Mouse (Mus musculus) lung, postnatal 0 days (tissue): ENCODE data around the gene Cflar. TPM values are rescaled to one million over a fixed set of nuclear protein-coding genes. Genes with fewer than 3 reads are reported as not detected.

ENCODE experiments used
- ATAC-seq: fragments of 200-750 bp; cut with Nextera tagmentation; 2 replicates; pipeline ENCODE4 v1.8.0; 2017; ENCODE audit warnings: moderate library complexity
- DNase-seq: peaks from one replicate; pipeline ENCODE4 v3.0.0-alpha.2; 2016; ENCODE audit warnings: low spot score
- H3K27ac ChIP-seq: fragments of 300-500 bp; sonication (generic); 2 replicates; pipeline ENCODE4 v1.5.1; 2014; ENCODE audit warnings: antibody characterized with exemption, mild to moderate bottlenecking, low read length, mixed read lengths
- H3K27me3 ChIP-seq: fragments of 300-500 bp; sonication (generic); replicated peaks from 2 replicates; pipeline ENCODE4 v1.6.1; 2014; ENCODE audit warnings: low read length, mixed read lengths; ENCODE audit not compliant: insufficient read depth
- H3K36me3 ChIP-seq: fragments of 300-500 bp; sonication (generic); 2 replicates; pipeline ENCODE4 v1.6.1; 2014; ENCODE audit warnings: low read length, mixed read lengths; ENCODE audit not compliant: insufficient read depth
- H3K4me1 ChIP-seq: fragments of 300-500 bp; sonication (generic); 2 replicates; pipeline ENCODE4 v1.6.1; 2014; ENCODE audit warnings: antibody characterized with exemption, low read depth, low read length, mixed read lengths; ENCODE audit not compliant: insufficient read depth
- H3K4me2 ChIP-seq: fragments of 300-500 bp; sonication (generic); replicated peaks from 2 replicates; pipeline ENCODE4 v1.6.1; 2014; ENCODE audit warnings: low read depth, mild to moderate bottlenecking, low read length, moderate library complexity, mixed read lengths
- H3K4me3 ChIP-seq: fragments of 300-500 bp; sonication (generic); 2 replicates; pipeline ENCODE4 v1.5.1; 2014; ENCODE audit warnings: low read depth, low read length
- H3K9ac ChIP-seq: fragments of 300-500 bp; sonication (generic); replicated peaks from 2 replicates; pipeline ENCODE4 v1.6.1; 2014; ENCODE audit warnings: low read depth, mild to moderate bottlenecking
- H3K9me3 ChIP-seq: fragments of 300-500 bp; sonication (generic); 2 replicates; pipeline ENCODE4 v1.6.1; 2016; ENCODE audit warnings: low read length, mixed read lengths
- CTCF ChIP-seq: IDR thresholded peaks from 2 replicates; pipeline ENCODE4 v1.5.1; 2016; ENCODE audit warnings: antibody characterized with exemption, mild to moderate bottlenecking
- EP300 ChIP-seq: IDR thresholded peaks from 2 replicates; pipeline ENCODE4 v1.6.1; 2016; ENCODE audit warnings: antibody characterized with exemption, mild to moderate bottlenecking, control low read depth
- WGBS: fragments of 180-500 bp; shearing (Covaris S2); extraction: QIAGEN DNeasy Blood & Tissue Kit; methylation state at CpG from one replicate; pipeline ENCODE4 v1.1.7; 2014; 5-methylcytosine and 5-hydroxymethylcytosine counted together
- polyA plus RNA-seq: library from polyadenylated mRNA; unstranded; fragments of >200 nt; fragmentation: Nextera tagmentation; extraction: Ambion mirVana; gene quantifications from 2 replicates; pipeline ENCODE4 v1.2.1, GENCODE M21; 2015

Cflar gene
- polyA plus RNA-seq, 1 experiment from 2014 or later: 62.2 TPM

DNA sequence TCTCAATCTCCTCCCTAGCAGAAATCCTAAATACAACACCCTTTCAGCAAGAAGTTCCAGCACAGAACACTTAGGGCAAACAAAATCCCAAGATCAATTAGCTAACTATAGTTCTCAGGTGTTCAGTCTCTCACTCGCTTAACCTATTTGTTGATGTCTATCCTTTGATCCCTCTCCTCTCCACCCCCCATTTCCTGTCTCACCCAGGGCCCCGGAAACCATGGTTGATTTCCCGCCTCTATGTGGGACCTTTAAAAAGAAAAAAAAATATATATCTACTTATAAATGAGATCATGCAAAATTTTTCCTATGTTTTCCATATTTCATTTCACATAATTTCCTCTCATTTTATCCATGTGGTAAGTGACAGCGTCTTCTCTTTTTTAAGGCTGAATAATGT is 9.7 kb downstream of the Cflar start:
- ATAC-seq (no peak), DNase-seq (no peak)
- TF ChIP-seq CTCF (no peak), EP300 (no peak)
- H3K9ac ChIP-seq: no peak overlapping the region
- no peaks in the 10 kb centered on the region for H3K9me3 ChIP-seq
- H3K4me3 ChIP-seq: no peak overlapping the region
- peaks cover 6% of the 10 kb centered on the region for H3K4me1 ChIP-seq
- WGBS: 60% methylated on average over 4 of the region's 4 CpGs
- H3K4me2 ChIP-seq: no peak overlapping the region
- no peak overlapping the region for H3K27ac ChIP-seq
- H3K27me3 ChIP-seq: no peaks in the 10 kb centered on the region
- H3K36me3 ChIP-seq: no peaks in the 10 kb centered on the region; the same call in 1 of the 2 replicates

DNA sequence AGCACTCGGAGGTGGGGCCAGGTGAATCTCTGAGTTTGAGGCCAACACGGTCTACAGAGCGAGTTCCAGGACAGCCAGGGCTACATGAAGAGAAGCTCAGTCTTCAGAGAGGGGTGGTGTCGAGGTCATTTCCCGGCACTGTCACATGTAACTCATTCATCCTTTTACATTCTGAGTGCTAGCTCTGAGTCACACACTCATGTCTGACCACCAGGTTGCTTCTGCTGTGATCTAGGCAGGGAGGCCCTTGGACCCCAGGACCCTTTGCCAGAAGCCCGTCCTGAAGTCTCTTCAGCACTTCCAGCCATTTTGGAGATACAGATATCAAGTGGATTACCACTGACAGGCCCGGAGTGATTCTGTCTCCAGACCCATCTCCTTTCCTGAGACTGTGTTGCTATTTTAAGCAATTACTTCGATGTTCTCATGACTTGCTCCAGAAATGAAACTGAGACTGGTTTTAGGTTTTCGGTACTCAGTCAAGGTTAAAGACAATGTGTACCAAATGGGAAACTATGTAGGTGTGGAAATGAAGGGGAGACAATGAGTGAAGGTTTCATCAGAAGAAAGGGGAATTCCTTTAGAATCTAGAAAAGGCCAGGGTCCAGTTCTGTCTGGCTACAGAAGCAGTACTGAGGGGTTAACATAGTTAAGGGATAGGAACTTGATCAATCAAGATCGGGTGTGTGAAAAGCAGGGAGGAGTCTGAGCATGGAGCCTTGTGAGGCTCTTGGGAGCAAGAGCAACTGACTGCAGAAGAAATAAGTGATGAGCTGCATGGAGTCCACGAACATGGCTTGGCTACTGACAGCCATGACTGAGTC is 11.0 kb downstream of the Cflar start:
- H3K4me2 ChIP-seq: no peak overlapping the region
- H3K4me3 ChIP-seq: no peak overlapping the region
- H3K4me1 ChIP-seq: peaks cover 4% of the 10 kb centered on the region
- no peaks in the 10 kb centered on the region for H3K9me3 ChIP-seq
- TF ChIP-seq EP300 (no peak), CTCF (no peak)
- no peak for ATAC-seq
- WGBS: 79% methylated on average over 11 of the region's 11 CpGs
- no peak overlapping the region for H3K9ac ChIP-seq
- H3K36me3 ChIP-seq: no peaks in the 10 kb centered on the region
- no peak for DNase-seq
- no peaks in the 10 kb centered on the region for H3K27me3 ChIP-seq
- no peak overlapping the region for H3K27ac ChIP-seq

DNA sequence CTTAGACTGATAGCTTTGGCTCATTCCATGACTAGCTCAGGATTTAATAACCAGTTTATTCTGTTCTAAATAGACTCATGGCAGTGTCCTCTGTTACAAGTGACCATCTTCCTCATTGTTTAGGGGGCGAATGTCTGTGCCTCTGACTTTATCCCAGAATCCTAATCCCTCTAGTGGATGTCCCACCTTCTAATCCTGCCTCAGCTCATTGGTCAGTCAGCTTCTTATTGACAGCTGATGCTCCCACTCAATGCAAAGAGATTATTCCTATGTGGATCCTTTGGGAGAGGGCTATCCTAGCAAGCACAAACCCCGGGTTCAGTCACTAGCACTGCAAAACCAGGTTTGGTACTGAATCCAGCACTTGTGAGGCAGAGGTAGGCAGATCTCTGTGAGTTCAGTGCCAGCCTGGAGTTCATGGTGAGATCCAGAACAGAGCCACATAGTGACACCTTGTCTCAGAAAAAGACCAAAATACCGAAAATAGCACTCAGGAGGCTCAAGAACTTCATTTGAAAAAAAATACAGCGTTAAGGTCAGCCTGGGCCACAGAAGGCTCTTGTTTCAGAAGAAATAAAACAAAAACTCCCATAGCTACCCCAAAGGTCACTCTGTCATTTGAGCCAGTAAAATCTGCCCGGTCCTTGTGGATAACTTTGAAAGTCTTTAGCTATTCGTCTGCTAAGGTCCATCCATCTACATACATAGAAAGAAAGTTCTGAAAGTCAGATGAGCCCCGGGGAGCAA is 11.9 kb downstream of the Cflar start:
- 62% methylated on average over 7 of the region's 7 CpGs for WGBS
- Histone ChIP-seq H3K4me2 (no peak overlapping the region), H3K27ac (no peak overlapping the region), H3K27me3 (no peaks in the 10 kb centered on the region), H3K9me3 (no peaks in the 10 kb centered on the region), H3K36me3 (peaks cover 7% of the 10 kb centered on the region; the same call in 1 of the 2 replicates), H3K9ac (no peak overlapping the region), H3K4me1 (peaks cover 4% of the 10 kb centered on the region), H3K4me3 (no peak overlapping the region)
- DNase-seq (no peak), ATAC-seq (no peak)
- no peak for TF ChIP-seq CTCF

DNA sequence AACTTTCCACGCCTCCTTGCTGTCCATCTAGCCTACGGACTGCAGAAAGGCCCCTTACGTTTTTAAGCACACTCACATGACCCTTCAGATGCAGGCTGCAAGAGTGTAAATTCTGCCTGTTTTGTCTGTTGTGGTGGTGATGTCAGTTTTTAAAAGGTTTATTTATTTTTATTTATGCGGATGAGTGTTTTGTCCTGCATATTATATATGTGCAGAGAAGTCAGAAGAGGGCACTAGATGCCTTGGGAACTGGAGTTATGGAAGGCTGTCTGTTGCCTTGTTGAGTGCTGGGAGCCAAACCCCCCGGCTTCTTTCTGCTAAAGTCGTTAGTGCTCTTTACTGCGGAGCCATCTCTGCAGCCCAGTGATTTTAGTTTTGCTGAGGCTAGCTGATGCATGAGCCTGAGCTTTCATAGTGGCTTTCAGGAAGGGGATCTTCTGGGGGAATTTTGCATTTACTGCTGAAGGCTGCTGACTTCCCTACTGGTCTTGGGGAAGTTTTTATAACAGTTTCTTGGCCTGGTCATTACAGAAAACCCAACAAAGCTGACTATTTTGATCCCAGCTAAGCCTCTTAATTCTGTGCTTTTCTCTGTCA is 12.6 kb downstream of the Cflar start:
- peak overlapping the region; percentile 29; the same call in 1 of the 2 replicates for H3K27ac ChIP-seq
- H3K9me3 ChIP-seq: no peaks in the 10 kb centered on the region
- no peak for ATAC-seq
- TF ChIP-seq EP300: no peak
- TF ChIP-seq CTCF: no peak; the same call in 1 of the 2 replicates
- no peaks in the 10 kb centered on the region for H3K27me3 ChIP-seq
- no peak for DNase-seq
- no peak overlapping the region for H3K4me2 ChIP-seq
- 53% methylated on average over 7 of the region's 7 CpGs for WGBS
- H3K36me3 ChIP-seq: peaks cover 12% of the 10 kb centered on the region; the same call in 1 of the 2 replicates
- H3K4me1 ChIP-seq: peaks cover 4% of the 10 kb centered on the region
- no peak overlapping the region for H3K4me3 ChIP-seq
- H3K9ac ChIP-seq: no peak overlapping the region

DNA sequence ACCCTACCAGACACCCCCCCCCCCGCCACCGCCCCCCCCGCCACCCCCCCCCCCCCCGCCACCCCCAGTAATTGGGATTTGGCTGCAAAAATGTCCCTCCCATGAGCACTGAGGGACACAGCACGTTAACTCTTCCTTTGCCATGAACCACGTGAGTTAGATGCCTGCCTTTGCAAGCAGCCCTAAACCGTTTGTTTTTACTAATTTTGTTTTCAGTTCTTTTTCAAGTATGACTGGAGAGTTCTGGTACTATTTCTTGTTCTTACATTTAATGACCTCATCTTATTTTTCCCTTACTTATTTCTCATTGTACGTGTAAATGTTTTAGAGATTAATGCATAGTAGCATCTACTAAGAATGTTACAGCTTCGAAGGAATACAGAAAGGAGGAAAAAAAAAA is 13.2 kb downstream of the Cflar start:
- H3K4me3 ChIP-seq: no peak overlapping the region
- 56% methylated on average over 7 of the region's 9 CpGs for WGBS
- peaks cover 4% of the 10 kb centered on the region for H3K4me1 ChIP-seq
- no peak overlapping the region for H3K27ac ChIP-seq
- no peak overlapping the region for H3K9ac ChIP-seq
- DNase-seq (no peak), ATAC-seq (no peak)
- no peaks in the 10 kb centered on the region for H3K9me3 ChIP-seq
- H3K4me2 ChIP-seq: no peak overlapping the region
- TF ChIP-seq CTCF (no peak), EP300 (no peak)
- peaks cover 17% of the 10 kb centered on the region; the same call in 1 of the 2 replicates for H3K36me3 ChIP-seq
- no peaks in the 10 kb centered on the region for H3K27me3 ChIP-seq

DNA sequence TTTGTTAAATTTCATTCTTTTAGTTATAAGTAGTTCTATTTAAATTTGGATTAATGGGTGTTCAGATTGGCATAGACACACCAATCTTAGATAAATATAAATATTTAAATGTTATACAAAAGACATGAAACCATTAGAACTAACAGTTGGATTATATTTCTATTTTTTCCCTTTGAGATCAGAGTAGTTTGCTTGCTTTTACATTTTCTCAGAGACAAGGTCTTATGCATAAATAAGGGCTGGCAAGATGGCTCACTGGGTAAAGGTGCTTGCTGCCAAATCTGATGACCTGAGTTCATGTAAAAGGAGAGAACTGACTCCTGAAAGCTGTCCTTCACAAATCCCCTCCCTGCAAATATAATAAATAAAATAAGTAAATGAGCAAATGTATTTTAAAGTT is 13.8 kb downstream of the Cflar start:
- H3K4me3 ChIP-seq: no peak overlapping the region
- DNase-seq: no peak
- H3K9ac ChIP-seq: no peak overlapping the region
- peaks cover 18% of the 10 kb centered on the region; the same call in 1 of the 2 replicates for H3K36me3 ChIP-seq
- H3K27ac ChIP-seq: no peak overlapping the region
- no peak overlapping the region for H3K4me2 ChIP-seq
- H3K27me3 ChIP-seq: no peaks in the 10 kb centered on the region
- peaks cover 4% of the 10 kb centered on the region for H3K4me1 ChIP-seq
- ATAC-seq: no peak
- H3K9me3 ChIP-seq: no peaks in the 10 kb centered on the region
- TF ChIP-seq EP300 (no peak), CTCF (no peak)
